Mouse (Mus musculus) cortical plate, adult 2 months (tissue): ENCODE measurements around the gene Vwa5b1.

Experiments used
- CTCF ChIP-seq: fragments of 200-500 bp; IDR thresholded peaks from 2 replicates; pipeline ENCODE4 v1.5.1; 2011; ENCODE audit warnings: mild to moderate bottlenecking, control low read depth, low read length; ENCODE audit not compliant: insufficient read depth; ENCODE audit errors: extremely low read depth
- POLR2A ChIP-seq: fragments of 200-500 bp; IDR thresholded peaks from 2 replicates; pipeline ENCODE4 v1.6.1; 2011; ENCODE audit warnings: mild to moderate bottlenecking, low read length, control low read depth; ENCODE audit not compliant: insufficient read depth; ENCODE audit errors: extremely low read depth

DNA sequence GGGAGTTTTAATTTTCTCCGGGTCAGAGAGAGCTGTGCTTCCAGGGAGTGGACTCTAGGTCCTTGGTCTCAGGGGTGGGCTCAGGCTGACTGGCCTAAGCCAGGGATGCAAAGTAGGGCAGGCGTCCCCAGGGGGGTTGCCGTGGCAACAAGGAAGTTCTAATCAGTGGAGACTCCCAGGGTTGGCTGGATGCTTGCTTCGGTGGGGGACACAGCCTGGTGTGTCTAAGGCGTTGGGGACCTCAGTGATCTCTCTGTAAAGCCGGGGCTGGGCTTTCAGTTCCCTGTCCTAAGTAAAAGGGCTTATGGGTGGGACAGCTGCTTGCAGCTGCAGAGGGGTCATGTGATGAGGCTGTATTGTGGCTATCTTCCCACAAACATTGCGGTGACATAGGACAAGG is 113.4 kb downstream of the Vwa5b1 start:
- TF ChIP-seq CTCF (no peak), POLR2A (no peak)
